Mouse (Mus musculus): Measurements from ENCODE around the gene Sema4f. TPM values are rescaled to one million over a fixed set of nuclear protein-coding genes. Genes with fewer than 3 reads are reported as not detected.

Gene Sema4f
- polyA plus RNA-seq, 2 experiments from 2014 or later: 2.3 to 3.1 TPM

- no peak for ATAC-seq
These were observed 71.1 kb downstream of the Sema4f start for GRCm38 (mm10) chr6:82868476-82868875.

GRCm38 (mm10) chr6:82863380-82863874, 76.1 kb downstream of the Sema4f start:
- no peak for ATAC-seq

GRCm38 (mm10) chr6:82862475-82862874, 77.1 kb downstream of the Sema4f start:
- no peak for ATAC-seq

- ATAC-seq: no peak
These were observed 77.5 kb downstream of the Sema4f start for GRCm38 (mm10) chr6:82862042-82862441.

Other genes with a start within 250 kb of the Sema4f start
- gene Pole4, start 234.4 kb downstream of the Sema4f start, polyA plus RNA-seq (2017; shearing (Covaris generic)): 10 to 100 TPM; 42.8 to 72.2 TPM
- gene Hk2, start 165.3 kb downstream of the Sema4f start, polyA plus RNA-seq (2017; shearing (Covaris generic)): 1 to 10 TPM; 3.0 TPM
- 1 to 10 TPM in 1 of 2 experiments, under 1 TPM in 1; 0.94 to 1.4 TPM for gene M1ap, start 7.1 kb upstream of the Sema4f start, polyA plus RNA-seq (2017; shearing (Covaris generic))
- gene Dok1, start 93.7 kb upstream of the Sema4f start, polyA plus RNA-seq (2017; shearing (Covaris generic)): 100 to 1,000 TPM in 1 of 2 experiments, 10 to 100 TPM in 1; 31.8 to 115 TPM
- 1 to 10 TPM in 1 of 2 experiments, not detected in 1; 1.8 TPM for gene Loxl3, start 94.4 kb upstream of the Sema4f start, polyA plus RNA-seq (2017; shearing (Covaris generic))
- 100 to 1,000 TPM; 424 to 552 TPM for gene Aup1, start 114.8 kb upstream of the Sema4f start, polyA plus RNA-seq (2017; shearing (Covaris generic))
- gene Htra2, start 115.5 kb upstream of the Sema4f start, polyA plus RNA-seq (2017; shearing (Covaris generic)): 10 to 100 TPM; 27.3 to 37.9 TPM
- 1 to 10 TPM; 1.9 to 4.5 TPM for gene Dqx1, start 118.1 kb upstream of the Sema4f start, polyA plus RNA-seq (2017; shearing (Covaris generic))
- gene Tlx2, start 130.5 kb upstream of the Sema4f start, polyA plus RNA-seq (2017; shearing (Covaris generic)): not detected
- 10 to 100 TPM; 42.5 to 49.3 TPM for gene Pcgf1, start 138.1 kb upstream of the Sema4f start, polyA plus RNA-seq (2017; shearing (Covaris generic))
- not detected for gene Lbx2, start 146.6 kb upstream of the Sema4f start, polyA plus RNA-seq (2017; shearing (Covaris generic))
- 1 to 10 TPM in 1 of 2 experiments, under 1 TPM in 1; 0.82 to 2.2 TPM for gene Ccdc142, start 161.8 kb upstream of the Sema4f start, polyA plus RNA-seq (2017; shearing (Covaris generic))
- gene Gm42688, start 161.8 kb upstream of the Sema4f start, polyA plus RNA-seq (2017; shearing (Covaris generic)): under 1 TPM; 0.67 to 0.68 TPM
- 10 to 100 TPM; 57.0 to 61.5 TPM for gene Mrpl53, start 169.3 kb upstream of the Sema4f start, polyA plus RNA-seq (2017; shearing (Covaris generic))
- gene Mogs, start 175.7 kb upstream of the Sema4f start, polyA plus RNA-seq (2017; shearing (Covaris generic)): 10 to 100 TPM in 1 of 2 experiments, 1 to 10 TPM in 1; 6.5 to 16.0 TPM
- gene Wbp1, start 181.8 kb upstream of the Sema4f start, polyA plus RNA-seq (2017; shearing (Covaris generic)): 10 to 100 TPM; 20.4 to 23.6 TPM
- gene Ino80b, start 185.7 kb upstream of the Sema4f start, polyA plus RNA-seq (2017; shearing (Covaris generic)): 1 to 10 TPM in 1 of 2 experiments, under 1 TPM in 1; 0.56 to 3.3 TPM
- gene Rtkn, start 195.7 kb upstream of the Sema4f start, polyA plus RNA-seq (2017; shearing (Covaris generic)): under 1 TPM in 1 of 2 experiments, not detected in 1; 0.49 TPM
- 1 to 10 TPM in 1 of 2 experiments, not detected in 1; 2.1 TPM for gene Wdr54, start 216.6 kb upstream of the Sema4f start, polyA plus RNA-seq (2017; shearing (Covaris generic))
- gene 1700003E16Rik, start 216.6 kb upstream of the Sema4f start, polyA plus RNA-seq (2017; shearing (Covaris generic)): not detected
- 10 to 100 TPM; 14.7 to 18.2 TPM for gene Dctn1, start 226.2 kb upstream of the Sema4f start, polyA plus RNA-seq (2017; shearing (Covaris generic))